Mouse (Mus musculus) lung, adult 2 months (tissue): ENCODE data around the gene 6430628N08Rik. TPM values are rescaled to one million over a fixed set of nuclear protein-coding genes. Genes with fewer than 3 reads are reported as not detected.

ENCODE experiments used
- DNase-seq: peaks from one replicate; pipeline ENCODE4 v3.0.0; 2022
- H3K4me1 ChIP-seq: fragments of 200-500 bp; 2 replicates; pipeline ENCODE4 v1.6.1; 2011; ENCODE audit warnings: low read length; ENCODE audit not compliant: control insufficient read depth, insufficient read depth
- H3K4me3 ChIP-seq: fragments of 200-500 bp; replicated peaks from 2 replicates; pipeline ENCODE3; 2011; ENCODE audit warnings: low read depth, mild to moderate bottlenecking, control low read depth, low read length; ENCODE audit errors: extremely low read depth
- CTCF ChIP-seq: fragments of 200-500 bp; IDR thresholded peaks from 2 replicates; pipeline ENCODE4 v1.5.1; 2011; ENCODE audit warnings: mild to moderate bottlenecking, low read length, control low read depth; ENCODE audit not compliant: insufficient read depth
- POLR2A ChIP-seq: fragments of 200-500 bp; IDR thresholded peaks from 2 replicates; pipeline ENCODE4 v1.6.1; 2011; ENCODE audit warnings: low read depth, mild to moderate bottlenecking, control low read depth, low read length, borderline replicate concordance; ENCODE audit errors: extremely low read depth
- WGBS: fragments of 180-500 bp; shearing (Covaris S2); methylation state at CpG from one replicate; pipeline ENCODE4 v1.1.7; 2018; 5-methylcytosine and 5-hydroxymethylcytosine counted together
- polyA plus RNA-seq: library from polyadenylated mRNA; depleted of rRNA; stranded (reverse); fragments of >200 nt; gene quantifications from 2 replicates; pipeline ENCODE4 v1.2.3, GENCODE M21; 2012

The 6430628N08Rik gene
- polyA plus RNA-seq, 1 experiment = not detected

DNA sequence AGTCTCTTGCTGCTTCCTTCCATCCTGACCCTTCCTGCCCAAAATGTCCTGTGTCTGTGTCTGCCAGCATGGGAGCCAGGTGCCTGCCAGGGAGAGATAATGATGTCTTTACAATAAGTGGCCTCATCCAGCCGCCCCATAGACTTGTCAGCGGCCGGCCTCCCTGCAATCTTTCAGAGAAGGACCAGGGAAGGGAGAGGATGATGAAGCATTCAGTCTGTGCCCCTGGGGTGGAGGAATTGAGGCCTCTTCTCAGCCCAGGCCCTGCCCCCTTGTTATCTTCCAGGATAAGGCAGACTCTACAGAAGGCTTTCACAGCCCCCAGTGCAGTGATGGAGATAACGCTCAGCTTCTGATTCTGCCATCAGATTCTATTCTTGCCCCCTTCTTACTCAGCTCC, 34.2 kb upstream of the 6430628N08Rik start:
- no peak for DNase-seq
- TF ChIP-seq POLR2A = no peak
- TF ChIP-seq CTCF = no peak
- no peak overlapping the region for H3K4me3 ChIP-seq
- 85% methylated on average over 4 of the region's 4 CpGs for WGBS
- peaks cover 2% of the 10 kb centered on the region for H3K4me1 ChIP-seq

DNA sequence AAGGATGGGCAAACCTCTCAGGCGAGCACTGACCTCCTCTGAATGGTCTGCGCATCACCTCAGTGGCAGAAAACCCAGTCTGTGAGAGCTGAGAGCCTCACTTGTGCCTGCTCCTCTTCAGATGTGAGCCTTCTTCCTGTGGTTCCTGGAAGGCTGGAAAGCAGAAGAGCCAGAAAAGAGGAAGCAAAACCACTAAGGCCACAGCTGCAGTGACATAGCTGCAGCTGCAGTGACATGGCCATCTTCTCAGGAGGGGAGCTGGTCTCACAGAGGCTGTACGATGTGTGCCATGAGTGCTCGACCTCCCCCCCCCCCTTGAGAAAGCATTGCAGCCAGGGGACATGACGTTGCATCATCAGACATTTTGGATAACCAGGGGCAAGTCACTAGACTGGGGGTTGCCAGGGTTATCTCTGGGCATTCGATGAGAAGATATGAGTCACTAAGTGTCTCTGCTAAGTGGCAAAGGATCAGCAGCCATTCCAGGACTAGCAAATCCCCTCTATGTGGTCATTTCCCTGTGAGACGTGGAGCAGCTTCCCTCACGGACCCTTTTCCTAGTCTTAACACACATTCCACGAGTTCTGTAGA, 33.1 kb upstream of the 6430628N08Rik start:
- no peak for DNase-seq

DNA sequence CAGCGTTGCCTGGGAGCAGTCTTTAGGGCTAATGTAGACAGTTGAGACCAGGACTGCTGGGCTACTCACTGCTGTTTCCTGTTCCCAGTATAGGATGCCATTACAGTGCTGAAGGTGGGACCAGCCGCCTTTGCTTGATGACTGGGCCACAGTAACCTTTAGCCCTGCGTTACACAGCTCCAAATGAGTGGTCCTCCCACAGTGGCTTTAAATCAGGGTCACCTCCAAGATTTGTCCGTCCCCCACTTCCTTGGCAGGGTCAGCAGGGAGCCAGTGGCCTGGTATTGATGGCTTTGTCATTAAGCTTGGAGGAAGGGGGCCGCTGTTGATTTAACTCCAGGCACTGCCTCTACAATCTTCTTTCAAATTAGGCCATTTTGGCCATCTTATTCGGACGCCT, 27.1 kb upstream of the 6430628N08Rik start:
- H3K4me1 ChIP-seq = no peaks in the 10 kb centered on the region
- DNase-seq = no peak

More for the DNA sequence above, 33.1 kb upstream of the 6430628N08Rik start:
- no peak for TF ChIP-seq POLR2A
- no peak for TF ChIP-seq CTCF
- 72% methylated on average over 9 of the region's 9 CpGs for WGBS
- H3K4me1 ChIP-seq = no peaks in the 10 kb centered on the region
- H3K4me3 ChIP-seq = no peak overlapping the region

DNA sequence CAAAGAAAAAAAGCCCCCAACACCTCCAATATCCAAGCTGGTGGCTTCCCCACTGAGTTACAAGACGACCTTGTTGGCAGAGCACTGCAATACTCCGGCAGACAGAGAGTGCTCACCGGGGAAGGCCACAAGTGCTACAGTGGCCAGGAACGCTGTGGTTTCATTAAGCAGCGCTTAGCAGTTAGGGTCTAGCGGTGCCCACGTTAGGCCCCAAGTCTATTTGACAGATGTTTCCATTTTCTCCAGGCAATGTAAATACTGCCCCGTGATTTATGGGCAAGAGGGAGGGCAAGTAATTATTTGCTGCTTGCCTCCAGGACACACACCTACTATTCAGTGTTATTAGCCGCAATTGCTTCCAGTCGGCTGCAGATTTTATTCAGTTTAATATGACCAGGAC, 26.6 kb upstream of the 6430628N08Rik start:
- DNase-seq = no peak
- Histone ChIP-seq H3K4me3 (no peak overlapping the region), H3K4me1 (no peaks in the 10 kb centered on the region)
- TF ChIP-seq CTCF (no peak), POLR2A (no peak)
- WGBS = 54% methylated on average over 10 of the region's 10 CpGs

More for the DNA sequence above, 27.1 kb upstream of the 6430628N08Rik start:
- 80% methylated on average over 7 of the region's 7 CpGs for WGBS
- H3K4me3 ChIP-seq = no peak overlapping the region
- TF ChIP-seq CTCF (no peak), POLR2A (no peak)

DNA sequence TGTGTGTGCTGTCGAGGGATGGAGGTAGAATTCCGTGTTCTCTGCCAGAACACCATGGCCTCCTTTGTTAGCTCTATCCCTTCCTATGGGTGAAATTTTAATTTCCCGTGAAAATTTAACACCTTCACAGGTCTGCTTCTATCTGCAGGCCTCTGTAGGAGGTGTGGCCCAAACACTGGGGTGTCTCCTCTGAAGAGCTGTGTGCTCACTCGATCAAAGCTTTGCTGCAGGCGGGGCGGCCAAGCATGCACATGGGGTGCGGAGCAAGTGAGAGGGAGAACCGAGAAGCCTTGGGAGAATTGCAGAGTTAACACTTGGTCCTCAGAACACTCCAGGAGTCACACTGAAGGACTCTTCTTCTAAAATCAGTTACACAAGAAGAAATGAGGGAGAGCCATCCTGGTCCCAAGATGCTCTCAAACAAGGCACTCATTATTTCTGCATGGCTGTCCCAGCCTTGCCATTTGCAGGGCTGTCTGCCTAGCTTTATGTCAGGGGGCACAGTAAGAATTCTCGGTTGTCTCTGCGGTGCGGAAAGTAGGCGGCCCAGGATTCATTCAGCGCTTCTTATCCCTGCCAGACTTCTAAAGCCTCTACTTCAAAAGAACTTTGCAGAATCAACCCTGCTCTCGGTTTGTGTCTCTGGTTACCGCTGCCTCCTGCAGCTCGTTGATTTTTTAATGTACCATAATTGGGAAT, 20.8 kb upstream of the 6430628N08Rik start:
- no peak for DNase-seq
- Histone ChIP-seq H3K4me1 (no peaks in the 10 kb centered on the region), H3K4me3 (no peak overlapping the region)
- TF ChIP-seq CTCF (no peak), POLR2A (no peak)
- WGBS = 65% methylated on average over 16 of the region's 16 CpGs

DNA sequence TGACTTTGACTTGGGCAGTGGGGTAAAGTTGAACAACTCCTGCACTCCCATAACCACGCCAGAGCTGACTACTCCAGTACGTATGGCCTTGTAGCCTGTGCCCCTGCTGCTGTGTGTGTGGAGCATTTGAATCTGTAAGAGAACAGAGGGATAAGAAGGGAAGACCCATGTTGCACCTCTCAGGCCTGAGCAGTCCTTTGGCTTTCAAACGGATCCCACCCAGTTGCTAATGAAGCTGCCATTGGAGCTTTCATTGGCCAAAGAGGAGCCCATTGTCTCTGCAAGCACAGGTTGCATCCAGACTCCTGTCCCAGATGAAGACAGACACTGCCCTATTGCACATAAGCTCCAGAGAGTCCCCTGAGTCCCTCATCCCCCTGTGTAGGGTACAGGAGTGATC, 17.2 kb upstream of the 6430628N08Rik start:
- no peak overlapping the region for H3K4me3 ChIP-seq
- H3K4me1 ChIP-seq = no peaks in the 10 kb centered on the region
- 90% methylated on average over 3 of the region's 3 CpGs for WGBS
- TF ChIP-seq POLR2A (no peak), CTCF (no peak)
- no peak for DNase-seq

DNA sequence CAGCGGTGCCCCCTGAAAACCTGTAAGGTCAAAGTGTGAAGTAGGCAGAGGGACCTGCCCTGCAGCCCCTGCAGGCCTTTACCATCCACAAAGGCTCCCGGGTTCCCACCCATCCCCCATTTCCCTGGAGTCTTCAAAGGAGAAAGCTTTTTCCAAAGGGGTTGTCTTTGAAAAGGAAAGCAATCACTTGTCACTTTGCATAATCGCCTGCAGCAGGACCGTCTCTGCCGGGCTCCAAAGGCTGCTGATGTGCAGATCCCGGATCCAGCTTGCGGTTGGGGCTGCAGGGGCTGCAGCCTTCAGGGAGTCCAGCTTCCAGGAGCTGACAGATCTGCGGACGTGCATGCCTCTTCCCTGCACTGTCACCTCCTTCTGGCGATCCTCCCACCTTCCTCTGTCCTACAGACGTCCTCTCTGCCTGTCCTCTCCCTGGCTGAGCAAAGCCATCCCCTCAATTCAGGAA, 12.2 kb upstream of the 6430628N08Rik start:
- TF ChIP-seq CTCF (no peak), POLR2A (no peak)
- H3K4me3 ChIP-seq = no peak overlapping the region

DNA sequence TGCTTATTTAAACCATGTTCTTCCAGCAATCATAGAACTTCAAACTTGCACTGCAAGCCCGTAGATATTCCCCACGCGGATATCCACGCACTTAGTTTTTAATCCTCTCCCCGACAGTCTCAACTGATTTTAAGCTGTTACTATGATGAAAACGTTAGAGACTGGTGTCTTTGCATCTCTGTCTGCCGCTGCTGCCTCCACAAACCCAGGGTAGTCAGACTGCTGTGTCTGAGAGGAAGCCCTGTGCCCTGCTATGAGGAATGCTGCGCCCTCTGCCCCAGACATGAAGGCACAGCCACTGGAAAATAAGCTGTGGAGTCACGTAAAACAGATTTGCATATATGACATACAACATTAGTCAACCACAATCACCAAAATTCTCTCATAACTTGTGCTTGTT, 11.6 kb upstream of the 6430628N08Rik start:
- no peak for TF ChIP-seq POLR2A
- TF ChIP-seq CTCF = no peak
- no peaks in the 10 kb centered on the region for H3K4me1 ChIP-seq
- 61% methylated on average over 9 of the region's 9 CpGs for WGBS
- DNase-seq = no peak
- no peak overlapping the region for H3K4me3 ChIP-seq

More for the DNA sequence above, 12.2 kb upstream of the 6430628N08Rik start:
- no peaks in the 10 kb centered on the region for H3K4me1 ChIP-seq
- no peak for DNase-seq
- 21% methylated on average over 11 of the region's 11 CpGs for WGBS

DNA sequence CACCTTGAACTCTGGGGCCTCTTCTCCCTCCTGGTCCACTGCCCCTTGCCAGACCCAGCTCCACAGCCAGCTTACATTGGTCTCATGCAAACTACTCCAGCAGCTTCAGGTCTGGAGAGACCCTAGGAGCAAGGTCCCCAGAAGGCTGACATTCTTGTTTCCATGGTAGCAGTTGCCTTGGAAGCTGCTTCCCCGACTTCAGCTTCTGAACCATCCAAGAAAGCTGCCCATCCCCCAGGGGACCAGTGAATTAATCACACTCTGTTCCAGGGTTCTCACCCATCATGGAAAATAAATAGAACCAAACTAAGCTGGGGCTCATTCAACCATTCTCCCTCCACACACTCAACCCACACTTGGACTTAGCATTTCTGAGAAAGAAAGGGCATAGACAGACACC, 9.3 kb upstream of the 6430628N08Rik start:
- no peak overlapping the region for H3K4me3 ChIP-seq
- no peaks in the 10 kb centered on the region for H3K4me1 ChIP-seq
- 17% methylated on average over 1 of the region's 1 CpGs for WGBS
- no peak for DNase-seq
- TF ChIP-seq CTCF = no peak
- no peak for TF ChIP-seq POLR2A

DNA sequence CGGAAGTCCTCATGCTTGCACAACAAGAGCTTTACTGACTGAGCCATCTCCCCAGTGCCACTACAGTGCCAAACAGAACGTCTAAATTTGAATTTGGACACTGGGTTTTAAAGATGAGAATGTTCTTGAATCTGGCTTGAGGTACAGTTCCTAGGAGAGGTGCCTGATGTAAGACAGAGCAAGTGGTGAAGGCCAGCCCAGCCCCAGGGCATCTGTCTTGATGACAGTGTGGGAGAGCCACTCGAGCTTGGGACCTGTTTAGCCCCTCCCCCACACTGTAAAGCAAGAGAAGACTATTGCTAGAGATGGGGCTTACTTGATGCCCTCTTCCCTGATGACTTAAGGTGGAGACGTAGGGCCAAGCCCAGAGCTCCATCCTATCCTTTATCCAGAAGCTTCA, 8.3 kb upstream of the 6430628N08Rik start:
- DNase-seq = no peak
- 42% methylated on average over 4 of the region's 4 CpGs for WGBS

More for the DNA sequence above, 8.3 kb upstream of the 6430628N08Rik start:
- Histone ChIP-seq H3K4me1 (no peaks in the 10 kb centered on the region), H3K4me3 (no peak overlapping the region)
- TF ChIP-seq POLR2A = no peak
- TF ChIP-seq CTCF = no peak
